Mouse (Mus musculus) heart, postnatal 14 days (tissue): ENCODE data around the gene Hist1h4c. TPM values are rescaled to one million over a fixed set of nuclear protein-coding genes. Genes with fewer than 3 reads are reported as not detected.
A peak's percentile ranks its signal among the peaks of the same experiment; 100 is the strongest.

ENCODE experiments used
- DNase-seq, 2 experiments: peaks; one replicate each; pipeline ENCODE4 v3.0.0; 2021 to 2022
- intact Hi-C: fragments of 180-260 bp; cut with DNase I; formaldehyde crosslinking; loops from one replicate; pipeline ENCODE4 v1.15.1; 2025
- long read RNA-seq, 2 experiments: library from polyadenylated mRNA; stranded (forward); transcript quantifications; one replicate each; pipeline ENCODE4 v2.0.0; 2021
- total RNA-seq, 2 experiments: library from RNA; stranded (reverse); gene quantifications; 2 replicates each; pipeline ENCODE4 v1.2.3; 2021

Hist1h4c gene
- total RNA-seq, result 10 to 100 TPM; 62.9 to 77.3 TPM
- long read RNA-seq, experiment 1, result 0 reads
- long read RNA-seq, experiment 2, result 0 reads

- peak; percentile 96 to 100 for DNase-seq
- intact Hi-C loops, result loop anchor here (5.0 kb wide), 3 partner anchors 76 to 156 kb away; partner anchors contain the start of genes Hist1h1e, Hist1h2be, Hist1h2bh and Hist1h3f
Observed at GRCm38 (mm10) chr13:23698300-23698693, at the start of gene Hist1h4c. Gene Hist1h4c (minus strand): TSS chr13:23698454.

- intact Hi-C loops, result loop anchor here (5.0 kb wide), 2 partner anchors 311 to 1706 kb away; partner anchors contain the start of genes Hist1h2ag, Hist1h2bj and Hist1h4i
- DNase-seq, result no peak
Observed at GRCm38 (mm10) chr13:23747892-23748288, 49.6 kb upstream of the Hist1h4c start.

GRCm38 (mm10) chr13:23747081-23747891, 49.0 kb upstream of the Hist1h4c start:
- intact Hi-C loops, result loop anchor here (5.0 kb wide), 2 partner anchors 310 to 1705 kb away; partner anchors contain the start of genes Hist1h2ag, Hist1h2bj and Hist1h4i

GRCm38 (mm10) chr13:23746201-23747080, 48.2 kb upstream of the Hist1h4c start, which contains the start of gene Hist1h2bb:
Gene Hist1h2bb (plus strand): TSS chr13:23746734.
- intact Hi-C loops, result loop anchor here (5.0 kb wide), 2 partner anchors 309 to 1704 kb away; partner anchors contain the start of genes Hist1h2ag, Hist1h2bj and Hist1h4i
- peak; percentile 64 to 70 for DNase-seq

More at GRCm38 (mm10) chr13:23747081-23747891, 49.0 kb upstream of the Hist1h4c start:
- DNase-seq, result no peak

GRCm38 (mm10) chr13:23745381-23746161, 47.3 kb upstream of the Hist1h4c start, which contains the start of gene Hist1h3c:
Gene Hist1h3c (minus strand): TSS chr13:23745602.
- peak; percentile 81 to 88 for DNase-seq
- intact Hi-C loops, result loop anchor here (5.0 kb wide), 2 partner anchors 308 to 1703 kb away; partner anchors contain the start of genes Hist1h2ag, Hist1h2bj and Hist1h4i

- intact Hi-C loops, result loop anchor here (5.0 kb wide), 2 partner anchors 307 to 1702 kb away; partner anchors contain the start of genes Hist1h2ag, Hist1h2bj and Hist1h4i
- no peak for DNase-seq
Observed at GRCm38 (mm10) chr13:23744421-23745380, 46.4 kb upstream of the Hist1h4c start.

- intact Hi-C loops, result no loop called here
- DNase-seq, result no peak
Observed at GRCm38 (mm10) chr13:23743963-23744362, 45.7 kb upstream of the Hist1h4c start.

- intact Hi-C loops, result no loop called here
- DNase-seq, result no peak
Observed at GRCm38 (mm10) chr13:23743215-23743614, 45.0 kb upstream of the Hist1h4c start.

- intact Hi-C loops, result no loop called here
- DNase-seq, result no peak
Observed at GRCm38 (mm10) chr13:23742007-23742406, 43.8 kb upstream of the Hist1h4c start.

GRCm38 (mm10) chr13:23740910-23741309, 42.7 kb upstream of the Hist1h4c start:
- intact Hi-C loops, result no loop called here
- no peak for DNase-seq

GRCm38 (mm10) chr13:23740256-23740840, 42.1 kb upstream of the Hist1h4c start:
- DNase-seq, result no peak
- intact Hi-C loops, result no loop called here

- intact Hi-C loops, result loop anchor here (2.0 to 10.0 kb wide), 3 partner anchors 55 to 158 kb away; partner anchors contain the start of genes Hist1h1e, Hist1h2ac, Hist1h2bc and Hist1h4d
- DNase-seq, result no peak
Observed at GRCm38 (mm10) chr13:23739922-23740252, 41.6 kb upstream of the Hist1h4c start.

GRCm38 (mm10) chr13:23739069-23739921, 41.0 kb upstream of the Hist1h4c start:
- DNase-seq, result peak; percentile 89
- intact Hi-C loops, result loop anchor here (2.0 to 10.0 kb wide), 3 partner anchors 54 to 157 kb away; partner anchors contain the start of genes Hist1h1e, Hist1h2ac, Hist1h2bc and Hist1h4d

- DNase-seq, result peak; percentile 91 to 95
- intact Hi-C loops, result loop anchor here (2.0 to 10.0 kb wide), 3 partner anchors 54 to 156 kb away; partner anchors contain the start of genes Hist1h1e, Hist1h2ac, Hist1h2bc and Hist1h4d
Observed at GRCm38 (mm10) chr13:23738677-23739068, 40.4 kb upstream of the Hist1h4c start, which contains the start of gene Hist1h1c. Gene Hist1h1c (plus strand): TSS chr13:23738808.

GRCm38 (mm10) chr13:23738041-23738440, 39.8 kb upstream of the Hist1h4c start:
- intact Hi-C loops, result loop anchor here (2.0 to 10.0 kb wide), 3 partner anchors 53 to 156 kb away; partner anchors contain the start of genes Hist1h1e, Hist1h2ac, Hist1h2bc and Hist1h4d
- no peak for DNase-seq

- no peak for DNase-seq
- intact Hi-C loops, result loop anchor here (5.0 to 10.0 kb wide), 2 partner anchors 52 to 155 kb away; partner anchors contain the start of genes Hist1h2ac, Hist1h2bc and Hist1h4d
Observed at GRCm38 (mm10) chr13:23737091-23737490, 38.8 kb upstream of the Hist1h4c start.
